Mouse (Mus musculus): ENCODE data around the gene Smr3a. TPM values are rescaled to one million over a fixed set of nuclear protein-coding genes. Genes with fewer than 3 reads are reported as not detected.

Gene Smr3a
- polyA plus RNA-seq (2012; rRNA removed) = not detected in 2 replicates

GRCm38 (mm10) chr5:88002249-88002648 lies at the start of gene Smr3a:
Gene Smr3a, plus strand, starts transcription at chr5:88002549.

DNA sequence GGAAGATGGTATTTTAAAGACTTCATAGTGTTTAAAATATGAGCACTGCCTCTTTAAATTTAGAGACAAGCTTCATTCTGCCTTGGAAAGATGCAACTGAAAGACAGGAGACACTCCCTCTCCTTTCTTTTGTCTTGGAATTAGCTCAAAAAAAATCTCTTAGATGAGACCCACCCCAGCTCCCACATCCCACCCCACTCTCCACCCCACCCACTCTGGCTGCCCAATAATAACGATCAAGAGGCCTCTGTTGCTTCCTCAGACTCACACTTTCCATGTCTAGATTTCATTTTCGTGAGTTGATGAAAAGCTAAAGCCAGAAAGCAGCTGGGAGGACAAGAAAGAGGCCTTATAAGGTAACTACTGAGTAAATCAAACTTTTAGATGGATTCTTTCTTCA lies 33.1 kb upstream of the Smr3a start, which contains the start of the genes 2310003L06Rik and Gm28434:
TSS of gene 2310003L06Rik (plus strand) at position 259 of the 400 bp plus-strand sequence.
TSS of gene Gm28434 (plus strand) at position 317 of the 400 bp plus-strand sequence.

GRCm38 (mm10) chr5:87979139-87979538 lies 23.2 kb upstream of the Smr3a start, which contains the start of gene Cabs1:
Gene Cabs1, plus strand, starts transcription at chr5:87979439.

Other genes starting within 250 kb of the Smr3a start
- not detected in 2 replicates for gene Csn1s2a, start 228.0 kb upstream of the Smr3a start, polyA plus RNA-seq (2012; rRNA removed)
- gene Csn1s2b, start 194.5 kb upstream of the Smr3a start, polyA plus RNA-seq (2012; rRNA removed) = not detected in 2 replicates
- not detected in 2 replicates for gene Prr27, start 176.9 kb upstream of the Smr3a start, polyA plus RNA-seq (2012; rRNA removed)
- not detected in 2 replicates for gene Odam, start 117.5 kb upstream of the Smr3a start, polyA plus RNA-seq (2012; rRNA removed)
- gene Csn3, start 77.0 kb upstream of the Smr3a start, polyA plus RNA-seq (2012; rRNA removed) = not detected in 2 replicates
- not detected in 2 replicates for gene 2310003L06Rik, start 33.1 kb upstream of the Smr3a start, polyA plus RNA-seq (2012; rRNA removed)
- gene Gm28434, start 33.0 kb upstream of the Smr3a start, polyA plus RNA-seq (2012; rRNA removed) = not detected in 2 replicates
- not detected in 2 replicates for gene Cabs1, start 23.1 kb upstream of the Smr3a start, polyA plus RNA-seq (2012; rRNA removed)
- not detected in 2 replicates for gene Smr2, start 84.0 kb downstream of the Smr3a start, polyA plus RNA-seq (2012; rRNA removed)
- gene Gm11116, start 109.0 kb downstream of the Smr3a start, polyA plus RNA-seq (2012; rRNA removed) = not detected in 2 replicates
- not detected in 2 replicates for gene Gm11115, start 151.6 kb downstream of the Smr3a start, polyA plus RNA-seq (2012; rRNA removed)